In the genomic region with DNA sequence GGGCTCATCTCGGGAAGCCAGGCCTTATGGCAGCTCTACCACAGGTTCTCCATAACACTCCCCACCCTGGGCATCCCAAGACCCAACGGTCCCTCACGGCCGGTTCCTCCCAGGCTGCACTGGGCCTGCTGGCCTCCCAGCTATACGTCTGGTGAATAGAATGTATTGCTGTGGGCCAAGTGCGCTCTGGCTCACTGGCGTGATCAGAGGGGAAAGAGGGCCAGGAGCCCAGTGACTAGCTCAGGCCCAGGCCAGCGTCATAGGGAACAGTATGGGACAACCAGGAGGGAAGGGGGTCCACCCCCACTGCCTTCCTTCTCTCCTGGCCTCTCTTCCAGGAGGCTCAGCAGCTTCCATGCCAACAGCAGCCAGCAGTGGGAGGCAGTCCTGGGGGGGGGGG, we compare ENCODE assay signal across 14 mouse cellular contexts.
DNase-seq lines count a peak whose midpoint lies in the region; ATAC-seq and TF ChIP-seq lines count a peak whose summit lies in the region.
"Had no signal": no experiment of that assay in that cellular context is flagged by ENCODE, and none has a peak within 500 bp of the region (broad histone marks: within the 10 kb centered on the region; RNA-seq: fewer than 3 reads in every experiment).

No protein-coding gene starts in this region.

- 0 out of 2 replicates have a peak overlapping the region, but pooled peaks have one; percentile 0 for H3K9ac ChIP-seq in heart, adult 2 months (ENCODE audit: low read depth, low read length)
- no peak overlapping the region for H3K9ac ChIP-seq in kidney, embryonic 16.5 days (replicated peaks; ENCODE audit: low read length)
- 0 out of 2 replicates have a peak overlapping the region, but pooled peaks have one; percentile 8 for H3K9ac ChIP-seq in heart, postnatal 0 days (replicated peaks; ENCODE audit: low read depth, low read length)
- H3K9ac ChIP-seq: hindbrain, embryonic 14.5 days; stomach, embryonic 15.5 days had no signal

- no peak for TF ChIP-seq CTCF in heart, adult 2 months (IDR thresholded peaks at IDR 0.05)
- no peak for TF ChIP-seq CTCF in heart, postnatal 0 days (IDR thresholded peaks at IDR 0.05; ENCODE audit: low read depth)

- peaks cover 35% of the 10 kb centered on the region for H3K4me1 ChIP-seq in heart, adult 2 months (ENCODE audit: control insufficient read depth, insufficient read depth, low read length)
- peaks cover 66% of the 10 kb centered on the region for H3K4me1 ChIP-seq in kidney, embryonic 16.5 days (ENCODE audit: insufficient read depth, low read length)
- peaks cover 71% of the 10 kb centered on the region for H3K4me1 ChIP-seq in heart, postnatal 0 days (ENCODE audit: control insufficient read depth, insufficient read depth)

- no peaks in the 10 kb centered on the region for H3K9me3 ChIP-seq in kidney, embryonic 16.5 days (ENCODE audit: low read length)
- no peaks in the 10 kb centered on the region for H3K9me3 ChIP-seq in heart, postnatal 0 days (replicated peaks; ENCODE audit: control insufficient read depth, low read length)
- H3K9me3 ChIP-seq: megakaryocyte, embryonic 14.5 days; stomach, embryonic 15.5 days had no signal

- peak overlapping the region; percentile 37; the same call in 1 of the 2 replicates for H3K4me2 ChIP-seq in kidney, embryonic 16.5 days (replicated peaks; ENCODE audit: low read depth, low read length)
- peak overlapping the region; percentile 30 for H3K4me2 ChIP-seq in heart, postnatal 0 days (ENCODE audit: low read depth, low read length)
- H3K4me2 ChIP-seq: hindbrain, embryonic 14.5 days; stomach, embryonic 15.5 days had no signal

- intact Hi-C loops in heart, adult 2 months (cut with DNase I): loop anchor here (5.0 kb wide), 1 partner anchor 42 kb away; no protein-coding TSS in a partner anchor

- H3K27ac ChIP-seq in heart, adult 2 months: no peak overlapping the region
- no peak overlapping the region for H3K27ac ChIP-seq in kidney, embryonic 16.5 days (ENCODE audit: low read length)
- H3K27ac ChIP-seq in heart, postnatal 0 days (ENCODE audit: low read depth): peak overlapping the region; percentile 85; the same call in 1 of the 2 replicates
- H3K27ac ChIP-seq: hindbrain, embryonic 14.5 days; stomach, embryonic 15.5 days had no signal

- no peak for TF ChIP-seq POLR2A in heart, adult 2 months (IDR thresholded peaks at IDR 0.05; ENCODE audit: insufficient read depth, low read depth, low read length)

- no peak overlapping the region for H3K4me3 ChIP-seq in heart, adult 2 months
- H3K4me3 ChIP-seq in kidney, embryonic 16.5 days (ENCODE audit: low read length): no peak overlapping the region
- 0 out of 2 replicates have a peak overlapping the region, but pooled peaks have one; percentile 38 for H3K4me3 ChIP-seq in heart, postnatal 0 days (ENCODE audit: low read depth, low read length)
- H3K4me3 ChIP-seq: megakaryocyte, embryonic 14.5 days; stomach, embryonic 15.5 days had no signal

- no peak for DNase-seq in heart, adult 2 months
- DNase-seq in heart, adult 9 months (ENCODE audit: low spot score in 2 of 2): no peak
- no peak for DNase-seq in kidney, adult 18-20 months
- peak; percentile 48 for DNase-seq in 3T3-L1 (ENCODE audit: low read depth, low spot score)
- no peak for DNase-seq in heart, postnatal 0 days (ENCODE audit: low spot score)
- no peak for DNase-seq in right cerebral cortex, postnatal 25 days
- DNase-seq: cerebellum, adult 11-12 months; kidney, adult 9 months; thymus, postnatal 36 days had no signal

- no peak for ATAC-seq in kidney, embryonic 16.5 days (ENCODE audit: low FRiP score, low TSS enrichment)
- no peak for ATAC-seq in heart, postnatal 0 days (ENCODE audit: insufficient read depth, low read depth)
- ATAC-seq in erythroblast, adult 5-6 weeks (replicated peaks; ENCODE audit: low FRiP score, poor library complexity, severe bottlenecking): no peak

- no peak for TF ChIP-seq EP300 in heart, adult 2 months (IDR thresholded peaks at IDR 0.05; ENCODE audit: insufficient read depth, low read depth, low read length)
- TF ChIP-seq EP300 in heart, postnatal 0 days (IDR thresholded peaks at IDR 0.05; ENCODE audit: low read depth): no peak

- 78% methylated on average over 8 of the region's 8 CpGs for WGBS in heart, adult 2 months
- 93% methylated on average over 8 of the region's 8 CpGs for WGBS in kidney, embryonic 16.5 days
- 81% methylated on average over 8 of the region's 8 CpGs for WGBS in heart, postnatal 0 days

- no peaks in the 10 kb centered on the region for H3K36me3 ChIP-seq in heart, adult 2 months (ENCODE audit: control insufficient read depth, insufficient read depth, low read length)
- H3K36me3 ChIP-seq in kidney, embryonic 16.5 days (ENCODE audit: insufficient read depth, low read length): no peaks in the 10 kb centered on the region
- no peaks in the 10 kb centered on the region for H3K36me3 ChIP-seq in heart, postnatal 0 days (replicated peaks; ENCODE audit: control insufficient read depth, insufficient read depth, low read length)
- H3K36me3 ChIP-seq: stomach, embryonic 15.5 days had no signal

- H3K27me3 ChIP-seq in heart, adult 2 months (ENCODE audit: control insufficient read depth, insufficient read depth, low read length): no peaks in the 10 kb centered on the region
- no peaks in the 10 kb centered on the region for H3K27me3 ChIP-seq in kidney, embryonic 16.5 days (ENCODE audit: insufficient read depth, low read length)
- no peaks in the 10 kb centered on the region for H3K27me3 ChIP-seq in heart, postnatal 0 days (ENCODE audit: control insufficient read depth, insufficient read depth, low read length)
- H3K27me3 ChIP-seq: stomach, embryonic 15.5 days had no signal

- H3K79me2 ChIP-seq in heart, adult 2 months (replicated peaks; ENCODE audit: control insufficient read depth, insufficient read depth, low read length): no peaks in the 10 kb centered on the region
